Mouse (Mus musculus): ENCODE measurements around the gene Tnxb.
"Not testable (repeated sequence)": the region's sequence is repeated elsewhere in the genome, so short reads cannot be mapped to it uniquely, and the experiment has no call there.

Tnxb gene

DNA sequence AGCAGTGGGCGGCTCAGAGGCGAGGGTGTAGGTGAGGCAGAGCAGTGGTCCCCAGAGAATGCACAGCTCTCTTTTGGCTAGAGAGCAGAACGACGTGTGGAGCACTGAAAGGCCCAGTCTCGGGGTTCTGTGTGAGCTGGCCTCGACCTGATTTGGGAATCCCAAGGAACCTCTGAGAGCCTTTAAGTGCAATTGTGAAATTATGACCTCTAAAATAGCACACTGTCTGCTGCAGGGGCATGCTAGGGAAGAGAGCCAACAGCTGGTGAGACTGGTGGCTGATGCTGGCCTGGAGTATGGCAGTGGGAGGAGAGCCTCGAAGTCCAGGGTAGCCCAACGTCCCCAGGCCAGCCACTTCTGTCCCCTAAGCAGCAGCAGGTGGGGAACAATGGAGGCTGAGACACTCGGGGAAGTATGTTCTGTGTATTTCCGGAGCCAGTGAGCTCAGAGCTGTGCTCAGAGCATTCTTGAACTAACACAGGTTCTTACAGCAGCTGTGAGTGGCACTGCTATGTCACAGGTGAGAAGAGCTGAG, 13.4 kb downstream of the Tnxb start:
- no peak for DNase-seq (ENCODE audit: low read depth, low spot score)

DNA sequence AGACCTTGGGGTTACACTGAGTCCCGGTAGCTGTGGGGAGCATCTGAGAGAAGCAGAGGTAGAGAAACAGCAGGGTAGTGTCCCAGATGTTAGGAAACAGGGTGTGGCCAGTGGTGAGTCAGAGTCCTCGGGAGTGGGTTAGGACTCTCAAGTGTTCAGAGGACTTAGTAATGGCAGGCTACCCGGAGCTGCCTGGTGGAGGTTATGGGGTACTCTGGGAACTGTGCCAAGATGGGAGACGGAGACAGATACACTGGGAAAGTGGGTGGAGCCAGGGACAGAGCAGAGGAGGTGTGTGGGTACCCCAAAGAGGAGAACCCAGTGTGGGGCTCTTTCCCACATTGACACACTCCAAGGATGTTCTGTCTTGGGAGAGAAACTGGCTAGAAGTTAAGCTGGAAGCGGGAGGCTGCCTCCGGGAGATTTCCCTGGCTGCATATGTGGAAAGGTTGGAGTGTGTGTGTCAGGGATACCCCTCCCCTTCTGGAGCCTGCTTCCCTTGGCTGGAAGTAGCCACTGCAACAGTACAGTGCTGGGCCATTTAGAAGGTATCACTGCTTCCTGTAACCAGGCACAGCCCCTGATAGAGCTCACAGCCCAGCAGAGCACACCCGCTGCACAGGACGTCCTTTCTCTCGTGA, 14.0 kb downstream of the Tnxb start:
- DNase-seq (ENCODE audit: low read depth, low spot score) = no peak

DNA sequence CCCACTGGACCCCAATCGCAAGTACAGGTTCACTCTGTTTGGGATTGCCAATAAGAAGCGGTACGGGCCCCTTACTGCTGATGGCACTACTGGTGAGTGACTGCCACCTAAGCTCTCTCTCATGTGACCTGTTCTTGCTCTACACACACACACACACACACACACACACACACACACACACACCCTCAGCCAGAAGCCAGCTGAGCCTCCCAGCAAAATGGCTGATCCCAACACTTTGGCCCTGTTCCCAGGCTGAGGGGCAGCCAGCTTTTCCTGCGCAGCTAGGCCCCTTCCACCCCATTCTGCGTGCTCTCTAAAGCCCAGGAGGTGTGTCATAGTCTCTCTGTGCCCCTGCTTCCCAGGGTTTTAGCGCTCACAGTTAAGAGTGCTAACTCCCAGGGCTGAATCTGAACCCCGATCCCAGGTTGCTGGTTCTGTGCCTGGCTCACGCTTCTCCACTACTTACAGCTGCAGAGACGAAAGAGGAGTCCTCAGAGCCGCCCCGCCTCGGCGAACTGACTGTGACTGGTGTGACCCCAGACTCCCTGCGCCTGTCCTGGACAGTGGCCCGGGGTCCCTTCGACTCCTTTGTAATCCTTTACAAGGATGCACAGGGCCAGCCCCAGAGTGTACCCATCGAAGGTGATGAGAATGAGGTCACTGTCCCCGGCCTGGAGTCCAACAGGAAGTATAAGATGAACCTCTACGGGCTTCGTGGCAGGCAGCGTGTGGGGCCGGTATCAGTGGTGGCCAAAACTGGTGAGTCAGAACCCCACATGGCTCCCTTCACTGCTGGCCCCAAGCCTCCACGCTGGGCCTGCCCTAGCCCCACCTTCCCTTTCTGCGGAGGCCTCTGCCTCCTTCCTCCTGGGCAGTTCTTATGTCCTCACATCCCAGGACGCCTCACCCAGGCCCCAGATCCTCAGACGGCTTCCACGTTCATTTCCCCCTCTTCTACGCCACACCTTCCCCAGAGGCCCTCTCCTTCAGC, 15.1 kb downstream of the Tnxb start:
- DNase-seq (ENCODE audit: low read depth, low spot score) = no peak

DNA sequence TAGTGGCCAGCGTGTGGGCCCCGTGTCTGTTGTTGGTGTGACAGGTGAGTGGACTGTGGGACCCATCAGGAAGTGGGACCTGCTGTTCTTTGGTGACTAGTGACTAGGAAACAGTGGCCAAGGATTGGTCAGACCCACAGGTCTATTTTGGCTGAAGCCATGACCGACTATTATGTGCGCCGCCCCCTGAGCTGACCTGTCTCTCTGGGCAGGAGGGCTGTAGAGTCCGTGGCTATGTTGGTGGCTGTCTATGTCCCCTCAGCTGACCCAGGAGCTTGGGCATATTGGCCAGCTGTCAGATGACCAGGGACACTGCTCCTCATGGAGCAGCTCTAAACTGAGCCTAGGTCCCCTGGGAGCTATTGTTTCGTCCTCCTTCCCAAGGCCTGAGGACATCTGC, 18.6 kb downstream of the Tnxb start:
- no peak for DNase-seq (ENCODE audit: low read depth, low spot score)

DNA sequence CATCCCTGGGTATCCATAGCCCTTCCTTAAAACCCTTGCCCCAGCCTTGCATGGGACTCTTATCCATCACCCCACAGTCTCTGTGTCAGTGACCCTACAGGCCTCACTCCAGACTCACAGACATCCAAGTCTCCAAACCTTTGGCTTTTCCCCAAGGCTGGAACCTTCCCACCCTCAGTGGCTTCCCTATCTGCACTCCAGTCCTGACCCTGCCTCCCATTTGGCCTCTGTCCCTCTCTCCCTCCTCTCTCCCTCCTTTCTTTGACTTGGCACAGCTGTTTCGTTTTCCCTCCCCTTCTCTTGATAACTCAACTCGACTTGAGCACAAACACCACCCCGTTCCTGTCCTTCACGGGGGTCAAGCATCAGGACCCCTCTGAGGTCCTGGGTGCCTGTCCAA, 20.1 kb downstream of the Tnxb start:
- DNase-seq (ENCODE audit: low read depth, low spot score) = no peak

DNA sequence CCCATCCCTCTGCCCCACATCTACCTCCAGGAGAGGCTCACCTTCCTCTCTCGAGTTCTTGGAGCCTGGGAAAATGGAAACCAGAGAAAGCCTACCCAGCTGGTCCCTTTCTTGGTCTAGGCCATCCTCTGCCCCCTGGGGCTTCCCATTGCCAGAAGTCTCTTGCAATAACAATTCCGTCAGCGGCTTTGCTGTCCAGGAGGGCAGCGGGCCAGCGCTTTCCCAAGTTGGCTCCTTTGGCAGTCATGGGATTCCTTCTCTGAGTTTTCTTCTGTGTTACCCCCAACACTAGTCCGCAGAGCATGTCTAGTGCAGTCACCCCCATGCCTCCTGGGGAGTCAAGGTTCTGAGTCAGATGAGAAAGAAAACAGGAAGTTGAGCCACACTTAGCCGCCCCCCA, 22.6 kb downstream of the Tnxb start:
- no peak for DNase-seq (ENCODE audit: low read depth, low spot score)

DNA sequence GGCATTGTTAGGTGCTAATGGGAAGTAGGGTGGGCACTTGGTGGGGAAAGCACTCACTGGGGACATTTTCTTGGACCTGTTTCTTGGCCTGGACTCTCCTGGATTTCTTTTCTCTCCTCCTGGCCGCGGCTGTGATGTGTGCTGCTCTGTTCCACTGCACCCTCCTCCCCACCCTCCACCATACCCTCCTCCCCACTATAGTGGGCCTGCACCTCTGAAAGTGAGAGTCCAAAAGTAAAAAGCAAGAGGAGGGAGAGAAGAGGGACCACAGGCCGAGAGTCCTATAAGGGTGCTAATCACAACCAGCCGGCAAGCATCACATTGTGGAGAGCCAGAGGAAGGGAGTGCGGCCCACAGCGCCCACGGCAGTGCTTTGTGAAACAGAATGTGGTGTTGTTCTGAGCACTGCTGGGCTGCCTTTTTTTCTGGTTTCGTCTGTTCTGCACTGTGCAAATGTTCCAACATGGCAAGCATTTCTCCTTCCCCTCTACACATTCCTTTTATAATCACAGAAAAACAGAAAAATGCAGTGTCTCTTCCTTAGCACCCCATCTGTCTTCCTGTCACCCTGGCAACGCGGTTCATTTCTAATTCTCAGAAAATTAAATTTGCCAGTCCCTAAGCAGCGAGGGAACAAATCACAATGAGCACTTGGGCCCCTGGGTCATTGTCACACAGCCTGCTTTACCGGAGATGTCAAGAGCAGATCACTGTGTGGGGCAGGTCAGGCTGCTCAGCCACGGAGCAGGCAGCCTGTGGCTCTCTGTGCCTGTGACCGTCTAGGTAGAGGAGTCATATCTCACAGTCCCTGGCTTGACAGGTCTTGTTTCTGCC, 29.5 kb downstream of the Tnxb start:
- no peak for DNase-seq (ENCODE audit: low read depth, low spot score)

DNA sequence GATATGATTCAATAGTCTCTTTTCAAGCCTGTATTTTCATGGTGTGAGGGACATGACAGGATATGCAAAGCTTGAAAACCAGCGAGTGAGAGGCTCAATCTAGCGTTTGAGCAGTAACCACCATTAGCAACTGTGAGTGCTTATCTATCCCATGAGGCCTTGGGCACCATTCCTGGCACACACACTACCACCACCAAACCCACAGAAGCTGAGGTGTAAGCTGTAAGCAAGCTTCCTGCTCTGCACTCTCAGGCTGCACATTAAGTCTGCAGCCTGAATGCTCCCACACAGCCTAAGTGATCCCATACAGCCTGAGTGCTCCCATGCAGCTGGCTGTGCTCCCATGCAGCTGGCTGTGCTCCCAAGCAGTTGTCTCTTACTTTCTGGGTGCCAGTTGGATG, 30.3 kb downstream of the Tnxb start:
- DNase-seq (ENCODE audit: low read depth, low spot score) = no peak

DNA sequence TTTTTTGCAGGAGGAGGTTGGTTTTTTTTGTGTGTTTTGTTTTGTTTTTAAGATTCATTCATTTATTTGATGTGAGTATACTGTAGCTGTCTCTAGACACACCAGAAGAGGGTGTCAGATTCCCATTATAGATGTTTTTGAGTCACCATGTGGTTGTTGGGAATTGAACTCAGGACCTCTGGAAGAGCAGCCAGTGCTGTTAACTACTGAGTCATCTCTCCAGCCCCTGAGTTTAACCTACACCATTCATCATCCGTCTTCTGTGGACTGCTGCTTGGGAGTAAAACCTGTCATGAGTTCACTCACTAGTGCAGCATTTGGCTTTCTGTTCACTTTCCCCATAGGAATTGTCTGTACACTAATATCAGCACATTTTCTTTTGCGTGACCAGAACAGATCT, 36.1 kb downstream of the Tnxb start:
- DNase-seq (ENCODE audit: low read depth, low spot score) = not testable (repeated sequence)

DNA sequence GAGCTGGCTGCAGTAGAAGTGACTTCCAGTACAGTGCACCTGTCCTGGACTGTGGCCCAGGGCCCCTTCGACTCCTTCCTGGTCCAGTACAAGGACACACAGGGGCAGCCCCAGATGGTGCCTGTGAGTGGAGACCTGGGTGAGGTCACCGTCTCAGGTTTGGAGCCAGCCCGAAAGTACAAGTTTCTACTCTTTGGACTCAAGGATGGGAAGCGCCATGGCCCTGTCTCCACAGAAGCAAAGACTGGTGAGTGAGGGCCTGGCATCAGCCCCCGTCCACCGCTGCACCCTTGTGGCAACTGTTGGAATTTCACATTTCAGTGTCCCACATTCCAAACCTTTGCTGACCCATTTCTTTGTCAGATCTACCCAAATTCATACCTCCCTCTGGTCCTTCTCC, 42.6 kb downstream of the Tnxb start:
- no peak for DNase-seq (ENCODE audit: low read depth, low spot score)

DNA sequence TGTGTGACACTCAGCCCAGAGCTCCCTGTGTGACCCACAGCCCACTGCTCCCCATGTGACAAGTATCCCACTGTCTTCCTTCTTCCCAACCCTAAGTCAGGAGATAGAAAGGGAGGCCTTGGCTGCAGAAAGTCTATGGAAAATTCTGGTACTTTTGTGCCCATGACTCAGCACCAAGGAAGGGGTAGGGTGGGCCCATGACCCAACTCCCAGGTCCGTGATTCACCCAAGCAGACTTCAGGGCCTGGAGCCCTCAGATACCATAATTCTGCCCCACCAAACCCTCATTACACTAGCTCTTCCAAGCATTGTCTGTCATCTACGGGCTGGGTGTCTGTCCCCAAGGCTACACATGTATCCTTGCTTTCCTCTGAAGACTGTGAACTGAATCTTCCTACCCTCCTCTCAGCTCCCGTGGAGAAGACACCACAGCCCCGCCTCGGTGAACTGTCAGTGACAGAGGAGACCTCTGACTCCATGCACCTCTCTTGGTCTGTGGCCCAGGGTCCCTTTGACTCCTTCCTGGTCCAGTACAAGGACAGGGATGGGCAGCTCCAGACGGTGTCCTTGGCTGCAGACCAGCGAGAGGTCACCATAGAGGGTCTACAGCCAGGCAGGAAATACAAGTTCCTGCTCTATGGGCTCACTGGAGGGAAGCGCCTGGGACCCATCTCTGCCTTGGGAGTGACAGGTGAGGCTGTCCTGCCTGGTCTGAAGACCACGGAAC, 44.0 kb downstream of the Tnxb start:
- not testable (repeated sequence) for DNase-seq (ENCODE audit: low read depth, low spot score)

DNA sequence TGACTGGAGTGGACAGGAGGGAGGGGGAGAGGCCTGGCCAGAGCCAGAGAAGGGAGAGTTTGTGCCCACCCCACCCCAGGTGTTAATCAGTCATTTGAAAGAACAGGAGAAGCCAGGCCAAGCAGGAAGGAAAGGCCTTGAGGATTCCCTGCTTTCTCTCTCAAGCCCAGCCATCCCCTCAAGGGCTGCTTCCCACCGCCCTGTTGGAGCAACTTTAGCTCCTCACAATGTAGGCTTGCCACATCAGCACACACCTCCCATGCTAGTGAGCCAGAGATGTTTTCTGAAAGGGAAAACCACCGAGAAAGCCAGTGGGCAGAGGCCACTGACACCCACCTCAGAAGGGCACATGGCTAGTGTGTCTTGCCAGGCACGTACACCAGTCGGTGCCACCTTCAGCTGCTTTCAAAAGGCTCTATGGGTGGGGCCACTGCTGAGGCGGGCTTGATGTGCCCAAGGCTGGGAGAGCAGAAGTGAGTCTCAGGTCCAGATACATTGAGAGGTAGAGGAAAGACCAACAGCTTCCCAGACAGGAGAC, 44.6 kb downstream of the Tnxb start:
- not testable (repeated sequence) for DNase-seq (ENCODE audit: low read depth, low spot score)

DNA sequence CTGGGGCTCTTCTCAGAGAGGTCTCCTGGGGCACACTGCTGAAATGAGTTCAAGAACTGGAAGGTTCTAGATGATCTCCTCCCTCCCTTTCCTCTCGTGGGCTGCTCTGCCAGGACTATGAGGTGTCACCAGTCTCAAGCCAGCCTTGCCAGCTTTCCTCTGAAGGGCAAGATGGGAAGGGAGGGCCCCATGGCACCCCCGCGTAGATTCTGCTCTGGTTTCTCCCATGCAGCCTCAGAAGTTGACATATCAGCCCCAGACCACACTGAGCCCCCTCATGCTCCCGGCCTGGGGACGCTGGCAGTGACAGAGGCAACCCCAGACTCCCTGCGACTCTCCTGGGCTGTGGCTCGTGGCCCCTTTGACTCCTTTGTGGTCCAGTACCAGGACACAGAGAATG, 45.1 kb downstream of the Tnxb start:
- DNase-seq (ENCODE audit: low read depth, low spot score) = not testable (repeated sequence)

DNA sequence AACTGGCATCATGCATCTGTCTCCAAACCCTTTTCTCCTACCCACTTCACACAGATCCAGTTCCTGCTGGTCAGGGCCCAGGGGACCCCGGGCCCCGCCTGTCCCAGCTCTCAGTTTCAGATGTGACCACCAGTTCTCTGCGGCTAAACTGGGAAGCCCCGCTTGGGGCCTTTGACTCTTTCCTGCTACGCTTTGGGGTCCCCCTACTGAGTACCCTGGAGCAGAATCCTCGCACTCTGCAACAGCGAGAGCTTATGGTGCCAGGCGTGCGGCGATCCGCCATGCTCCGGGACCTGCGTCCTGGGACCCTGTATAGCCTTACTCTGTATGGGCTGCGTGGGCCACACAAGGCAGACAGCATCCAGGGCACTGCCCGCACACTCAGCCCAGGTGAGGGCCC, 45.9 kb downstream of the Tnxb start:
- DNase-seq (ENCODE audit: low read depth, low spot score) = no peak

DNA sequence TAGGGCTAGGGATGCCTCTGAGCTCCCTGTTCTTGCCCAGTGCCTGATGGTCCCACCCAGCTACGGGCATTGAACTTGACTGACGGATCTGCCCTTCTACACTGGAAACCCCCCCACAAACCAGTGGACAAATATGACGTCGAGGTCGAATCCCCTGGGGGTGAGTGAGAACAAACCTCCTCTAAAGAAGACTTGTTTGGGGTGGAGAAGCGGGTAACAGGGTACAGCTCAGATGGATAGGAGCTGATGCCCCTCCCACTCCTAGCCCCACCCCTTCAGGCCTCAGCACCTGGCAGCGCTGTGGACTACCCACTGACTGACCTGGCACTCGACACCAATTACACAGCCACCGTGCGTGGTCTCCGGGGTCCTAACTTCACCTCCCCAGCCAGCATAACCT, 47.1 kb downstream of the Tnxb start:
- DNase-seq (ENCODE audit: low read depth, low spot score) = no peak

DNA sequence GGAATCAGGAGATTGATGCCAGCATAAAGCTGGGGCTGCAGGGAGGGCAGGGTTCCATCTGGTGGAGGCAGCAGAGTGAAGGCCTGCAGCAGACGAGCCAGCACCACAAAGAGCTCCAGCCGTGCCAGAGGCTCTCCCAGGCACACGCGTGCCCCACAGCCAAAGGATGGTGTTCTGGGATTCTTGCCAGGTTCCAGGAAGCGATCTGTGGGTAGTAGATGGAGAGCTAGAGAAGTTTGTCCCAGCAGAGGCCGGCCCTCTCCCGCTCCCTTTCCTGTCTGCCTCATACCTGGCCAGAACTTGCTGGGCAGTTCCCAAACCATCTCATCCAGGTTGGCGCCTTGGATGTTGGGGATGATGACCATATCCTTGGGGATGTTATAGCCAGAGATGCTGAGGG, 49.6 kb downstream of the Tnxb start:
- not testable (repeated sequence) for DNase-seq (ENCODE audit: low read depth, low spot score)

DNA sequence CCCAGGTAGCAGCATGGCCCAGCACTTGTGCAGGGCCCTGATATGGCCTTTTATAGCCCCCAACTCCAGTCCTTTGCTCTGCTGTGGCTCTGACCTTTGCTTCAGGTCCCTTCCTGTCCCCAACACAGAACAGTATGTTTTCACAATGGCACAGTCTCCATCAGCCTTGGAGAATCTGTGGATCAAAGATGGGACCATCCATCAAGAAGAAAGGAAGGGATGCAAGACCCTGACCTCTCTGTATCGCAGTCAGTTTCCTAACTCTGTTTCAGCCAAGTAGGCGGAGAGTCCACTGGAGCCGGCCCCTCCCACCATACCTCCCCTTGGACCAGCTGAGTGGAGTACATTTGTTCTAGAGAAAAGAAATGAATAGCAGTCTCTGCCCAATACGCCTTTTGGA, 51.9 kb downstream of the Tnxb start:
- DNase-seq (ENCODE audit: low read depth, low spot score) = not testable (repeated sequence)

DNA sequence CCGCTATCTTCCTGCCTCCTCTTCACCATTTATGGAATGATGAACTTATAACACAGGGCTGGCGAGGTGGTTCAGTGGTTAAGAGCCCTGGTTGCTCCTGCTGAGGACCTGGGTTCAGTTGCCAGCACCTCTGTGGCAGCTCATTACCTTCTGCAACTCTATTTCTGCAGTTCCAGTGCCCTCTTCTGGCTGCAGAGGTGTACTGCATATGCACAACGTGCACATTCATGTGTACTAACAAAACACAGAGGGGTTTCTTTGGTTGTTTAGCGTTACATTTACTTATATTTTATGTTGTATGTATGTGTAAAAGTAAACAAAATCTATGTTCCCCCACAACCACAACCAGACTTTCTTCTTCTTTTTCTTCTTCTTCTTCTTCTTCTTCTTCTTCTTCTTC, 52.7 kb downstream of the Tnxb start:
- no peak for DNase-seq (ENCODE audit: low read depth, low spot score)

DNA sequence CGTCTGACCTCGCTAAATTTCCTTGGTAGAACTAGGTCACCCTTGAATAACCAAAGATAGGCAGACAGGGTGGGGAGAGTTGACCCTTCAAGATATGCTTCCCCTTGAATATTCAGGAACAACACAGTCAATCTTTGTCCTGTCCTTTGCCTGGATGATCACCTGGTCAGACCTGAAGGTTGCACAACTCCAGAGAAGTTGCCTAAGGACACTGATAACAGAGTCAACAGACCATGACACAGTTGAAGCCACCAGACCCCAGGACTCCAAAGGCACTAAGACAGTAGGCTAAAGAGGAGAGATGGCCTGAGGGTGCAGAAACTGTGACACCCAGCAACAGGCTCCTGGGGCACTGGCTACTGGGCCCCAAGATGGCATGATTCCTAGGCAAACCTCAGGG, 57.6 kb downstream of the Tnxb start:
- DNase-seq (ENCODE audit: low read depth, low spot score) = no peak

DNA sequence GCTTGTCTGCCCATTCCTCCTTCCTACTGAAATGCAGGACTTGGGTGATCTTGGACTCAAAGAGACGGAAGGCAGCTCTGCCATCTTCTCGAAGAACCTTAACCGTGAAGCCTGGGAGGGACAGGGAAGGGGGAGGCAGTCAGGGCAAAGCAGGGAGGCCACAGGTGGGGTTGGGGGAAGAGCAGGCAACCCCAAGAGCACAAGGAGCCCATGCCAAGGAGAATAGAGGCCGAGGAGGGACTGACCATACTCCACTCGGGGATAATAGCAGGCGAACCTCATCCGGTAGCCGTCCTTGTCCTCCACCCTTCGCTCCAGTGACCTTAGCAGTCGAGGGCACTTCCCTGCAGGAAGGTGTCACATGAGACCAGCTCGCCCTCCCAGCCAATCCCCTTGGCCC, 58.8 kb downstream of the Tnxb start:
- not testable (repeated sequence) for DNase-seq (ENCODE audit: low read depth, low spot score)

Data from CD4-positive helper T cell, adult 2 months (primary cell).